Mouse (Mus musculus) neural tube, embryonic 11.5 days (tissue): ENCODE results near the gene Rfc1. TPM values are rescaled to one million over a fixed set of nuclear protein-coding genes. Genes with fewer than 3 reads are reported as not detected.

Experiments
- ATAC-seq: fragments of 200-750 bp; cut with Nextera tagmentation; 2 replicates; pipeline ENCODE4 v1.8.0; 2017; ENCODE audit warnings: moderate number of reproducible peaks, mild to moderate bottlenecking, moderate TSS enrichment, moderate library complexity; ENCODE audit not compliant: insufficient read depth, low FRiP score, low TSS enrichment
- DNase-seq: peaks from one replicate; pipeline ENCODE4 v3.0.0-alpha.2; 2015; ENCODE audit warnings: low spot score
- H3K27ac ChIP-seq: fragments of 300-500 bp; sonication (generic); 2 replicates; pipeline ENCODE4 v1.5.1; 2014; ENCODE audit warnings: low read depth, mild to moderate bottlenecking, low read length
- H3K27me3 ChIP-seq: fragments of 300-500 bp; sonication (generic); 2 replicates; pipeline ENCODE4 v1.6.1; 2014; ENCODE audit warnings: mild to moderate bottlenecking, low read length, mixed read lengths; ENCODE audit not compliant: control insufficient read depth, insufficient read depth
- H3K36me3 ChIP-seq: fragments of 300-500 bp; sonication (generic); 2 replicates; pipeline ENCODE4 v1.6.1; 2014; ENCODE audit warnings: mild to moderate bottlenecking, low read length, moderate library complexity, mixed read lengths; ENCODE audit not compliant: control insufficient read depth, insufficient read depth
- H3K4me1 ChIP-seq: fragments of 300-500 bp; sonication (generic); 2 replicates; pipeline ENCODE4 v1.6.1; 2014; ENCODE audit warnings: low read length, mixed read lengths; ENCODE audit not compliant: control insufficient read depth, insufficient read depth
- H3K4me2 ChIP-seq: fragments of 300-500 bp; sonication (generic); 2 replicates; pipeline ENCODE4 v1.6.1; 2014; ENCODE audit warnings: low read depth, mild to moderate bottlenecking, moderate library complexity
- H3K4me3 ChIP-seq: fragments of 300-500 bp; sonication (generic); 2 replicates; pipeline ENCODE4 v1.5.1; 2014; ENCODE audit warnings: low read depth, low read length
- H3K9ac ChIP-seq: fragments of 300-500 bp; sonication (generic); 2 replicates; pipeline ENCODE4 v1.6.1; 2014; ENCODE audit warnings: mild to moderate bottlenecking, low read length
- H3K9me3 ChIP-seq: fragments of 300-500 bp; sonication (generic); 2 replicates; pipeline ENCODE4 v1.6.1; 2016; ENCODE audit warnings: low read length; ENCODE audit not compliant: control insufficient read depth
- WGBS: fragments of 180-500 bp; shearing (Covaris S2); extraction: QIAGEN DNeasy Blood & Tissue Kit; methylation state at CpG from one replicate; pipeline ENCODE4 v1.1.7; 2014; 5-methylcytosine and 5-hydroxymethylcytosine counted together
- polyA plus RNA-seq: library from polyadenylated mRNA; unstranded; fragments of >200 nt; fragmentation: Nextera tagmentation; extraction: Ambion mirVana; gene quantifications from 2 replicates; pipeline ENCODE4 v1.2.1, GENCODE M21; 2014

The Rfc1 gene
- polyA plus RNA-seq, 1 experiment from 2014 or later = 77.8 TPM

- DNase-seq = peak; percentile 30
- no peak within 1 kb of the TSS for H3K27ac ChIP-seq
Measured at GRCm38 (mm10) chr5:65348168-65348567, 12.7 kb upstream of the Rfc1 start, which contains the start of gene Klb. TSS of gene Klb (plus strand) at chr5:65348314.

GRCm38 (mm10) chr5:65340167-65340566 lies 4.7 kb upstream of the Rfc1 start:
- ATAC-seq (no peak), DNase-seq (no peak)
- Histone ChIP-seq H3K9me3 (no peaks in the 10 kb centered on the region), H3K4me2 (no peak overlapping the region), H3K9ac (no peak overlapping the region), H3K27ac (no peak overlapping the region), H3K4me1 (no peaks in the 10 kb centered on the region), H3K27me3 (no peaks in the 10 kb centered on the region), H3K4me3 (no peak overlapping the region), H3K36me3 (no peaks in the 10 kb centered on the region)
- WGBS = 56% methylated on average over 4 of the region's 4 CpGs

More at GRCm38 (mm10) chr5:65348168-65348567, 12.7 kb upstream of the Rfc1 start, which contains the start of gene Klb:
- 17% methylated on average over 15 of the region's 15 CpGs for WGBS
- Histone ChIP-seq H3K9ac (peak within 1 kb of the TSS; percentile 24), H3K4me3 (no peak within 1 kb of the TSS), H3K36me3 (no peaks in the 10 kb centered on the region), H3K4me1 (no peaks in the 10 kb centered on the region), H3K9me3 (no peaks in the 10 kb centered on the region), H3K27me3 (no peaks in the 10 kb centered on the region), H3K4me2 (peak within 1 kb of the TSS; percentile 12)
- ATAC-seq = no peak

GRCm38 (mm10) chr5:65338394-65338793 lies 2.9 kb upstream of the Rfc1 start:
- ATAC-seq (no peak), DNase-seq (no peak)
- no peaks in the 10 kb centered on the region for H3K27me3 ChIP-seq
- H3K4me3 ChIP-seq = no peak overlapping the region
- H3K4me2 ChIP-seq = no peak overlapping the region
- 88% methylated on average over 6 of the region's 6 CpGs for WGBS
- no peaks in the 10 kb centered on the region for H3K4me1 ChIP-seq
- H3K27ac ChIP-seq = no peak overlapping the region
- H3K9me3 ChIP-seq = no peaks in the 10 kb centered on the region
- H3K36me3 ChIP-seq = no peaks in the 10 kb centered on the region
- no peak overlapping the region for H3K9ac ChIP-seq

GRCm38 (mm10) chr5:65336075-65336355 lies 545 bp upstream of the Rfc1 start:
- no peaks in the 10 kb centered on the region for H3K9me3 ChIP-seq
- no peak for DNase-seq

GRCm38 (mm10) chr5:65334788-65335187 lies 682 bp downstream of the Rfc1 start:
- Histone ChIP-seq H3K27ac (no peak overlapping the region), H3K9me3 (no peaks in the 10 kb centered on the region), H3K4me2 (peak overlapping the region; percentile 56), H3K27me3 (no peaks in the 10 kb centered on the region), H3K36me3 (no peaks in the 10 kb centered on the region), H3K4me3 (peak overlapping the region; percentile 74), H3K4me1 (no peaks in the 10 kb centered on the region), H3K9ac (peak overlapping the region; percentile 75)
- ATAC-seq (no peak), DNase-seq (no peak)
- 16% methylated on average over 8 of the region's 8 CpGs for WGBS

More at GRCm38 (mm10) chr5:65336075-65336355, 545 bp upstream of the Rfc1 start:
- H3K36me3 ChIP-seq = no peaks in the 10 kb centered on the region
- no peak overlapping the region for H3K27ac ChIP-seq
- WGBS = 29% methylated on average over 4 of the region's 4 CpGs
- no peak; the same call in 1 of the 2 replicates for ATAC-seq
- peak overlapping the region; percentile 56 for H3K4me2 ChIP-seq
- no peaks in the 10 kb centered on the region for H3K4me1 ChIP-seq
- no peak overlapping the region for H3K9ac ChIP-seq
- no peaks in the 10 kb centered on the region for H3K27me3 ChIP-seq
- H3K4me3 ChIP-seq = peak overlapping the region; percentile 74

- Histone ChIP-seq H3K27ac (no peak overlapping the region), H3K27me3 (no peaks in the 10 kb centered on the region), H3K4me3 (no peak overlapping the region), H3K4me2 (no peak overlapping the region), H3K9ac (no peak overlapping the region), H3K9me3 (no peaks in the 10 kb centered on the region), H3K4me1 (0 out of 2 replicates have a peak, but pooled peaks cover 4% of the 10 kb centered on the region), H3K36me3 (no peaks in the 10 kb centered on the region)
- DNase-seq (no peak), ATAC-seq (no peak)
- 87% methylated on average over 3 of the region's 3 CpGs for WGBS
Measured at GRCm38 (mm10) chr5:65329971-65330370, 5.5 kb downstream of the Rfc1 start.

- WGBS = 60% methylated on average over 5 of the region's 5 CpGs
- Histone ChIP-seq H3K9ac (no peak overlapping the region), H3K27me3 (no peaks in the 10 kb centered on the region), H3K4me3 (no peak overlapping the region), H3K27ac (no peak overlapping the region), H3K36me3 (no peaks in the 10 kb centered on the region), H3K4me2 (no peak overlapping the region), H3K4me1 (0 out of 2 replicates have a peak, but pooled peaks cover 4% of the 10 kb centered on the region), H3K9me3 (no peaks in the 10 kb centered on the region)
- no peak for DNase-seq
- no peak for ATAC-seq
Measured at GRCm38 (mm10) chr5:65326212-65326611, 9.3 kb downstream of the Rfc1 start.

- H3K4me1 ChIP-seq = 0 out of 2 replicates have a peak, but pooled peaks cover 4% of the 10 kb centered on the region
- WGBS = 92% methylated on average over 3 of the region's 3 CpGs
- H3K27ac ChIP-seq = no peak overlapping the region
- no peak overlapping the region for H3K4me2 ChIP-seq
- H3K9me3 ChIP-seq = no peaks in the 10 kb centered on the region
- H3K4me3 ChIP-seq = no peak overlapping the region
- H3K9ac ChIP-seq = no peak overlapping the region
- H3K27me3 ChIP-seq = no peaks in the 10 kb centered on the region
- no peaks in the 10 kb centered on the region for H3K36me3 ChIP-seq
- ATAC-seq (no peak), DNase-seq (no peak)
Measured at GRCm38 (mm10) chr5:65324758-65325355, 10.6 kb downstream of the Rfc1 start.

- H3K27ac ChIP-seq = no peak overlapping the region
- WGBS = 96% methylated on average over 3 of the region's 3 CpGs
- H3K4me3 ChIP-seq = no peak overlapping the region
- H3K9ac ChIP-seq = no peak overlapping the region
- DNase-seq = no peak
- 0 out of 2 replicates have a peak, but pooled peaks cover 4% of the 10 kb centered on the region for H3K4me1 ChIP-seq
- no peak overlapping the region for H3K4me2 ChIP-seq
- no peaks in the 10 kb centered on the region for H3K9me3 ChIP-seq
- no peaks in the 10 kb centered on the region for H3K27me3 ChIP-seq
- no peaks in the 10 kb centered on the region for H3K36me3 ChIP-seq
- ATAC-seq = no peak
Measured at GRCm38 (mm10) chr5:65324271-65324670, 11.2 kb downstream of the Rfc1 start.
